Mouse (Mus musculus) limb, embryonic 10.5 days (tissue): Measurements from ENCODE around the gene Slc25a27. TPM values are rescaled to one million over a fixed set of nuclear protein-coding genes. Genes with fewer than 3 reads are reported as not detected.

Source experiments
- DNase-seq: peaks from one replicate; pipeline ENCODE4 v3.0.0-alpha.2; 2017; ENCODE audit warnings: low spot score
- H3K27ac ChIP-seq: fragments of 300-500 bp; sonication (generic); 2 replicates; pipeline ENCODE4 v1.5.1; 2016; ENCODE audit warnings: mild to moderate bottlenecking
- H3K27me3 ChIP-seq: fragments of 300-500 bp; sonication (generic); 2 replicates; pipeline ENCODE4 v1.6.1; 2016; ENCODE audit warnings: low read depth, mild to moderate bottlenecking; ENCODE audit not compliant: poor library complexity, severe bottlenecking
- H3K36me3 ChIP-seq: fragments of 300-500 bp; sonication (generic); 2 replicates; pipeline ENCODE4 v1.6.1; 2016; ENCODE audit warnings: mild to moderate bottlenecking, moderate library complexity
- H3K4me1 ChIP-seq: fragments of 300-500 bp; sonication (generic); 2 replicates; pipeline ENCODE4 v1.6.1; 2016
- H3K4me3 ChIP-seq: fragments of 300-500 bp; sonication (generic); 2 replicates; pipeline ENCODE4 v1.5.1; 2016; ENCODE audit warnings: mild to moderate bottlenecking, moderate library complexity
- H3K9me3 ChIP-seq: fragments of 300-500 bp; sonication (generic); replicated peaks from 2 replicates; pipeline ENCODE4 v1.6.1; 2016; ENCODE audit warnings: mild to moderate bottlenecking
- WGBS: fragments of 180-500 bp; shearing (Covaris S2); methylation state at CpG from one replicate; pipeline ENCODE4 v1.1.7; 2016; 5-methylcytosine and 5-hydroxymethylcytosine counted together
- polyA plus RNA-seq: library from polyadenylated mRNA; unstranded; fragments of >200 nt; fragmentation: Nextera tagmentation; extraction: Ambion mirVana; gene quantifications from 2 replicates; pipeline ENCODE4 v1.2.1, GENCODE M21; 2016

Slc25a27 gene
- 25.5 and 35.8 TPM in 2 replicates for polyA plus RNA-seq

DNA sequence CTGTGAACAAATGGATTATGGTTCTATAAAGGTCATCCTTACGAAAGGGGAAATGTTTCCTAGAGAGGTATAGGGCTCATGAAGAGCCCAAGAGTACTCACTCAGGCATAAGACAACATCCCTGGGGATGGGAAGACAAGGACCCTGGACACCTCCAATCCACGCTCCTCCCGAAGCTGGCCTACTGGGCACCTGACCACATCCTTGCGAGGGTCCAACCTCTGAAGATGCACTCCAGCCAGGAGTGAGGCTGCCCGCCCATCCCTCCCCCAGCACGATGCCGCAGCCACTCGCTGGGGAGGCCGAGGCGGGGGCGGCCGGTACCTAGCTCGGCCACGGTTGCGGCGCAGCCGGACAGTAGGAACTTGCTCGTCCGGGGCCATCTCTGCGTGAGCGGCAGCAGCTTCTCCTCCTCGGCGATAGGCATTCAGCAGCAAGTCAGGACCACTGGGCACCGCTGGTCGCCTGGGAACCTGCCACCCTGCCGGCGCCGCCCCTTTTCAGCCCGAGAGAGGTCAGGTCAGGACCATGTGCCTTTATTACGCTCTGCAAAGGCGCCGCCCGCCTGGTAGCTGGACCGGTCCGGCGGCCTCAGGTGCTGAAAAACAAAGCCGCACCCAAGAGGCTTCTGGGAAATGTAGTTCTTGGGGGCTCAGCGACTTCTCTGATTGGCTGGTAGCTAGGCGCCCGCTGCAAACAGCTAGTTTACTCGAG, at the start of gene Slc25a27:
Gene Slc25a27 (minus strand): TSS at position 639 of the 714 bp plus-strand sequence.
- H3K36me3 ChIP-seq: peaks cover 11% of the 10 kb centered on the region; the same call in 1 of the 2 replicates
- H3K4me3 ChIP-seq: peak within 1 kb of the TSS; percentile 78
- H3K27ac ChIP-seq: peak within 1 kb of the TSS; percentile 88
- WGBS: under 1% methylated on average over 41 of the region's 41 CpGs
- no peaks in the 10 kb centered on the region for H3K27me3 ChIP-seq
- H3K4me1 ChIP-seq: peaks cover 24% of the 10 kb centered on the region
- peak; percentile 88 for DNase-seq
- H3K9me3 ChIP-seq: no peaks in the 10 kb centered on the region

- Histone ChIP-seq H3K27ac (0 out of 2 replicates have a peak overlapping the region, but pooled peaks have one; percentile 9), H3K36me3 (no peaks in the 10 kb centered on the region), H3K4me3 (no peak overlapping the region), H3K9me3 (no peaks in the 10 kb centered on the region), H3K27me3 (no peaks in the 10 kb centered on the region), H3K4me1 (peaks cover 15% of the 10 kb centered on the region)
- no peak for DNase-seq
- 65% methylated on average over 7 of the region's 7 CpGs for WGBS
Observed at GRCm38 (mm10) chr17:43716601-43717000, 49.6 kb upstream of the Slc25a27 start.

GRCm38 (mm10) chr17:43714191-43714590, 47.2 kb upstream of the Slc25a27 start:
- no peak for DNase-seq
- Histone ChIP-seq H3K4me3 (no peak overlapping the region), H3K27ac (no peak overlapping the region), H3K27me3 (no peaks in the 10 kb centered on the region), H3K4me1 (peaks cover 15% of the 10 kb centered on the region), H3K9me3 (no peaks in the 10 kb centered on the region), H3K36me3 (no peaks in the 10 kb centered on the region)
- 84% methylated on average over 3 of the region's 3 CpGs for WGBS

DNA sequence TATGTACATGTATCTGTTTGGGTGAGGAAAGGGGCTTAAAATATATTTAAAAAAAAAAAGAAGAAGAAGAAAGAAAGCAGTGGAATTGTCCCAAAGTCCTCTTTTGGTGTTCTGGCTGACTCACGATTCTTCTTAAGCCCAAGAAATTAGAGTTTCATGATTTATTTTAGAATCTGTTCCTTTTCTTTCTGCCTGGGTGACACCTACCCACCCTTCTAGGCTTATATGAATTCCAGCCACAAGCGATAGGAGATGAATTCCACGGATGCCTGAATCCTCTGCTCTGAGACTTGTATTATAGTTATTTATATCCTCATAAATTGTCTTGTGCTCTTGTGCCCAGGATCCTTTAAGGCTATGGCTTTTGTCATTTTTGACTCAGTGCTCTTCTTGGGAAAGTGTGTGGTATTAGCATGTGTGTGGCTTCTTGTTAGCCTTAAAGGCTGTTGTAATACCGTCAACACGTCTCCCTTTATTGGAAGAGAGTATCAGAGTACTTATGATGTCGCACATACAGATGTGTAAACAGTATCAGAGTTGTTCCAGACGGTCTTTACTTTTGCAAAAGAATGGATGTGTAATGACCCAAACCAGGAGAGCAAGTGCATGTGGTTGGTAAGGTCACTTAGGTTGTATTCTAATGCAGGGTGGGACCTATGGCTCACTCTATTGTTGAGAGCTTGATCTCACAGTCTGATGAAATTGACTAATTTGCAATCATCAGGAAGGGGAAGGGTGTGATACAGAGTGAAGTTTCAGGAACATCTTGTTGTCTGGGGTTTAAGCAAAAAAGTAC, 44.7 kb upstream of the Slc25a27 start:
- Histone ChIP-seq H3K27me3 (no peaks in the 10 kb centered on the region), H3K27ac (no peak overlapping the region), H3K4me3 (no peak overlapping the region), H3K36me3 (no peaks in the 10 kb centered on the region), H3K9me3 (no peaks in the 10 kb centered on the region), H3K4me1 (peaks cover 9% of the 10 kb centered on the region)
- 92% methylated on average over 7 of the region's 7 CpGs for WGBS
- DNase-seq: no peak

GRCm38 (mm10) chr17:43707254-43707653, 40.2 kb upstream of the Slc25a27 start:
- Histone ChIP-seq H3K9me3 (no peaks in the 10 kb centered on the region), H3K27ac (no peak overlapping the region), H3K27me3 (no peaks in the 10 kb centered on the region), H3K4me3 (no peak overlapping the region), H3K36me3 (no peaks in the 10 kb centered on the region), H3K4me1 (no peaks in the 10 kb centered on the region)
- no peak for DNase-seq
- 82% methylated on average over 3 of the region's 3 CpGs for WGBS

DNA sequence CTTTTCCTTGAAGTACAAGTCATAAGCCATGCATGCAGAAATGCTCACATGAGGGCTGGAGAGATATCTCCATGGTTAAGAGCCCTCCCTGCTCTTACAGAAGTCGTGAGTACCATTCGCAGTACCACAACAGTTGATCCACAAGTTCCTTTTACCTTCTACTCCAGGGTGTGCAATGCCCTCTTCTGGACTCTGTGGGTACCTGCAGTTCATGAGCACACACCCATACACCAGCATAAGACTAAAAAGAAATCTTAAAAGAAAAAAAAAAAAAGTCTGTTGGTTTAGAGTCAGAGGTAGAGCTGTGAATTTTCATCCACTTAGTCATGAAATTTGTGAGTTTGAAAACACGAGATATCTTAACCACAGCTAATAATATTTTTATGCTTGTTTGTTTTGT, 39.7 kb upstream of the Slc25a27 start:
- 92% methylated on average over 3 of the region's 3 CpGs for WGBS
- H3K4me3 ChIP-seq: no peak overlapping the region
- no peak overlapping the region for H3K27ac ChIP-seq
- no peaks in the 10 kb centered on the region for H3K9me3 ChIP-seq
- H3K27me3 ChIP-seq: no peaks in the 10 kb centered on the region
- H3K4me1 ChIP-seq: no peaks in the 10 kb centered on the region
- no peak for DNase-seq
- 0 out of 2 replicates have a peak, but pooled peaks cover 3% of the 10 kb centered on the region for H3K36me3 ChIP-seq

- Histone ChIP-seq H3K4me3 (no peak overlapping the region), H3K9me3 (no peaks in the 10 kb centered on the region), H3K36me3 (0 out of 2 replicates have a peak, but pooled peaks cover 3% of the 10 kb centered on the region), H3K4me1 (no peaks in the 10 kb centered on the region), H3K27me3 (no peaks in the 10 kb centered on the region), H3K27ac (no peak overlapping the region)
- 88% methylated on average over 12 of the region's 12 CpGs for WGBS
- no peak for DNase-seq
Observed at GRCm38 (mm10) chr17:43704216-43704930, 37.4 kb upstream of the Slc25a27 start.

GRCm38 (mm10) chr17:43701060-43701459, 34.0 kb upstream of the Slc25a27 start:
- no peaks in the 10 kb centered on the region for H3K4me1 ChIP-seq
- H3K9me3 ChIP-seq: no peaks in the 10 kb centered on the region
- 77% methylated on average over 6 of the region's 6 CpGs for WGBS
- H3K4me3 ChIP-seq: no peak overlapping the region
- DNase-seq: peak; percentile 63
- H3K27ac ChIP-seq: no peak overlapping the region
- H3K36me3 ChIP-seq: peaks cover 7% of the 10 kb centered on the region; the same call in 1 of the 2 replicates
- H3K27me3 ChIP-seq: no peaks in the 10 kb centered on the region

DNA sequence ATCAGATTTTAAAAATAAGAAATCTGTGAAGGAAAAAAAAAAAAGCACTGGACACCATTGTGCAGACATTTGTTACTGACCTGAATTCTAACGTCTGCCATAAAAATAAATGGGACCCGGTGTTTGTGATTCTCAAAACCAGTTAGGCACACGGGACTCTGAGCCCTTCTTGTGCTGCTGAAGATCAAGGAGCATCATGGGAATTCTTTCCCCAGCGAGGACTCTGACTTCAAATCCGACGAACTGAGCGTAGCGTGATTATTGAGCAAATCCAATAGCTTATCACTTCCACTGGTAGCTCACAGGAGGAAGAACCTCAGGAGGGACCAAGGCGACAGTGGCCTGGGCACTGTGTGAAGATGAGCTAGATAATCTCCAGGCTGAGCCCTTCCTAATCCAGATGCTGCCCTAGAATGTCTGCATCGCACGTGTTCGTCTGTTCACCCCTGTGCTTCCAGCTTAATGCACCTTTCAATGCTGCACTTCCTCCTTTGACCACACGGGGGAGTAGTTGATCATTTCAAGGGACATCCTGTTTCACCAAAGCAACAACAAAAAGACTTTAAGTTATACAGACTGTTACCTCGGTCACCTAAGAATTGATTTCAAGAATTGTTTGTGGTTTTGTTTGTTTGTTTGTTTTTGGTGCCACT, 32.1 kb upstream of the Slc25a27 start:
- peak; percentile 88 for DNase-seq
- 47% methylated on average over 14 of the region's 14 CpGs for WGBS

DNA sequence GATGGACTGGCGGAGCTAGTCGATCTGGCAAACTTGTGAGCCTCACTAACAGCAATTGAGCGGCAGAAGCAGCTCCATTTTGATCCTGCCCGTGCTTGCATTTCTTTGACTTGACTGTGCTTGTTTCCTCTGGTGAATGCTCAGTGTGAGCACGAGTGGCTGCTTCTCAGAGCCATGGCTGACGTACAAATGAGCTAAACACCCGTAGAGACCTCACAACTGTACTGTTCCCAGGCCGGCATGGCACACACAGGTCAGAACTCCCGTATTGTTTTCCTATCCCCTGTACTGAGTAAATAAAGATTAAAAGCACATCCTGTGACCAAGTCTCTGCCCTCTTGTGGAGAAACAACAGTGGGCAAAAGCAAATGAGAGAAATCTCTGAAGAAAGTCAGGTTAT, 22.6 kb upstream of the Slc25a27 start:
- H3K4me3 ChIP-seq: no peak overlapping the region
- no peaks in the 10 kb centered on the region for H3K4me1 ChIP-seq
- no peak for DNase-seq
- peaks cover 45% of the 10 kb centered on the region for H3K36me3 ChIP-seq
- no peaks in the 10 kb centered on the region for H3K27me3 ChIP-seq
- 90% methylated on average over 9 of the region's 9 CpGs for WGBS
- H3K9me3 ChIP-seq: no peaks in the 10 kb centered on the region
- no peak overlapping the region for H3K27ac ChIP-seq

More for the DNA sequence above, 32.1 kb upstream of the Slc25a27 start:
- no peaks in the 10 kb centered on the region for H3K27me3 ChIP-seq
- no peaks in the 10 kb centered on the region for H3K4me1 ChIP-seq
- H3K36me3 ChIP-seq: peaks cover 16% of the 10 kb centered on the region
- no peak overlapping the region for H3K27ac ChIP-seq
- H3K4me3 ChIP-seq: no peak overlapping the region
- no peaks in the 10 kb centered on the region for H3K9me3 ChIP-seq

GRCm38 (mm10) chr17:43684638-43685037, 17.6 kb upstream of the Slc25a27 start:
- H3K4me1 ChIP-seq: no peaks in the 10 kb centered on the region
- no peak overlapping the region for H3K27ac ChIP-seq
- DNase-seq: no peak
- H3K4me3 ChIP-seq: no peak overlapping the region
- H3K36me3 ChIP-seq: peaks cover 60% of the 10 kb centered on the region
- H3K27me3 ChIP-seq: no peaks in the 10 kb centered on the region
- 93% methylated on average over 5 of the region's 5 CpGs for WGBS
- no peaks in the 10 kb centered on the region for H3K9me3 ChIP-seq

DNA sequence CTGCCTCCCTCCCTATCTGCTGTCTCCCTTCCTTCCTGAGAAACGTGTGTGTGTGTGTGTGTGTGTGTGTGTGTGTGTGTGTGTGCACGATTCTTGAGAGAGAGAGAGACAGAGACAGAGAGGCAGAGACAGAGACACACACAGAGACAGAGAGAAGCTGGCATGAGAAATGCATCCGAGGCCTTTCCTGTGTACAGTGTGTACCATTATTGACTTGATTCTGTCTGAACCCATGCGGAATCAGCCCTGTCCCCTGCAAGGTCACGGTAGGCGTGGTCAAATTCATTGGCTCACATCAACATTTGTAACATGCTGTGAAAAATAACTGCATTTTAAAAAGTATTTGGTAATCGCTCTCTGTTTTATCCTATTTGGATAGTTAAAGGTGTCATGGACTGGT, 17.1 kb upstream of the Slc25a27 start:
- H3K9me3 ChIP-seq: no peaks in the 10 kb centered on the region
- no peaks in the 10 kb centered on the region for H3K27me3 ChIP-seq
- no peak overlapping the region for H3K4me3 ChIP-seq
- DNase-seq: no peak
- H3K36me3 ChIP-seq: peaks cover 60% of the 10 kb centered on the region
- H3K27ac ChIP-seq: no peak overlapping the region
- H3K4me1 ChIP-seq: no peaks in the 10 kb centered on the region
- 87% methylated on average over 7 of the region's 7 CpGs for WGBS
